ENCODE assay signal across 9 mouse cellular contexts in the genomic region with DNA sequence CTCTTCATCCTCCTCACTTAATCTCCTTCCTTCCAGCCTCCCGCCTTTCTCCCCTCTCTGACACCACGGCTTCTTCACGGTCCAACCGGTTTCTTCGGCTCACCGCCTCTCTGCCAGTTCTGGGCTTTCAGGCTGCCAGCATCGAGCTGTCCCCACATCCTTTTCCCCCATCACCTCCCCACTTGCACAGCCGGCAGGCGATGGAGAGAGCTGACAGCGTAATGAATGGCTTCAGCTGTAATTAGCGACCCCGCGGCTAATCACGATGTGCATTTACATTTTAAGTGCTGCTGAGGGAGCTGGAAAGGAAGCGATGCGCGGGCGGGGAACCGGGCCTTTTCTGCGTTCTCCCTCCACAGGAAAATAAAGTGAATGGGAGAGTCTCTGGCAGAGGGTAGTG. TPM values are rescaled to one million over a fixed set of nuclear protein-coding genes. Genes with fewer than 3 reads are reported as not detected.
DNase-seq lines count a peak whose midpoint lies in the region; ATAC-seq lines count a peak whose summit lies in the region.
"Had no signal": no experiment of that assay in that cellular context is flagged by ENCODE, and none has a peak within 500 bp of the region (broad histone marks: within the 10 kb centered on the region; RNA-seq: fewer than 3 reads in every experiment).

No protein-coding gene starts in this region.

- peak overlapping the region; percentile 39 for H3K4me3 ChIP-seq in embryonic facial prominence, embryonic 10.5 days
- H3K4me3 ChIP-seq in hindbrain, embryonic 15.5 days, result peak overlapping the region; percentile 26
- H3K4me3 ChIP-seq in neural tube, embryonic 15.5 days (replicated peaks), result peak overlapping the region; percentile 25

- DNase-seq in kidney, postnatal 10 days, result peak; percentile 39
- DNase-seq in kidney, postnatal 25 days, result no peak
- peak; percentile 53 for DNase-seq in embryonic facial prominence, embryonic 10.5 days (ENCODE audit: low spot score)
- no peak for DNase-seq in spleen, postnatal 10 days (ENCODE audit: low spot score in 2 of 2)
- no peak for DNase-seq in gastrocnemius, postnatal 4 days (ENCODE audit: low spot score in 2 of 2)
- DNase-seq in lung, postnatal 4 days, result no peak

- no peaks in the 10 kb centered on the region for H3K36me3 ChIP-seq in embryonic facial prominence, embryonic 10.5 days (replicated peaks)
- H3K36me3 ChIP-seq in hindbrain, embryonic 15.5 days, result no peaks in the 10 kb centered on the region
- no peaks in the 10 kb centered on the region for H3K36me3 ChIP-seq in neural tube, embryonic 15.5 days

- peak overlapping the region; percentile 93 for H3K4me2 ChIP-seq in hindbrain, embryonic 15.5 days
- peak overlapping the region; percentile 93 for H3K4me2 ChIP-seq in neural tube, embryonic 15.5 days

- peaks cover 87% of the 10 kb centered on the region for H3K27me3 ChIP-seq in embryonic facial prominence, embryonic 10.5 days (replicated peaks; ENCODE audit: low read depth, poor library complexity, severe bottlenecking)
- peaks cover 25% of the 10 kb centered on the region for H3K27me3 ChIP-seq in hindbrain, embryonic 15.5 days
- H3K27me3 ChIP-seq in neural tube, embryonic 15.5 days (replicated peaks), result peaks cover 38% of the 10 kb centered on the region

- H3K27ac ChIP-seq in embryonic facial prominence, embryonic 10.5 days (replicated peaks), result no peak overlapping the region
- H3K27ac ChIP-seq in hindbrain, embryonic 15.5 days (replicated peaks), result peak overlapping the region; percentile 80
- H3K27ac ChIP-seq in neural tube, embryonic 15.5 days (replicated peaks), result peak overlapping the region; percentile 84

- H3K9ac ChIP-seq in hindbrain, embryonic 15.5 days, result peak overlapping the region; percentile 35; the same call in 1 of the 2 replicates
- H3K9ac ChIP-seq in neural tube, embryonic 15.5 days (replicated peaks), result peak overlapping the region; percentile 32

- ATAC-seq in hindbrain, embryonic 15.5 days (ENCODE audit: low FRiP score, low read depth), result peak; percentile 40; the same call in 1 of the 2 replicates
- ATAC-seq in neural tube, embryonic 15.5 days (ENCODE audit: low FRiP score), result peak; percentile 55

- WGBS in embryonic facial prominence, embryonic 10.5 days, result 1% methylated on average over 20 of the region's 20 CpGs
- 1% methylated on average over 20 of the region's 20 CpGs for WGBS in hindbrain, embryonic 15.5 days
- WGBS in neural tube, embryonic 15.5 days, result under 1% methylated on average over 20 of the region's 20 CpGs

- no peaks in the 10 kb centered on the region for H3K9me3 ChIP-seq in embryonic facial prominence, embryonic 10.5 days
- H3K9me3 ChIP-seq in hindbrain, embryonic 15.5 days, result no peaks in the 10 kb centered on the region
- H3K9me3 ChIP-seq in neural tube, embryonic 15.5 days (replicated peaks), result no peaks in the 10 kb centered on the region

- H3K4me1 ChIP-seq in embryonic facial prominence, embryonic 10.5 days, result peaks cover 47% of the 10 kb centered on the region
- peaks cover 68% of the 10 kb centered on the region for H3K4me1 ChIP-seq in hindbrain, embryonic 15.5 days (replicated peaks)
- H3K4me1 ChIP-seq in neural tube, embryonic 15.5 days, result peaks cover 74% of the 10 kb centered on the region

RNA-seq across cellular contexts. Expression of gene Rpp25, which starts 2.0 kb away (rescaled TPM):
- 1.6 and 1.7 TPM in 2 replicates for polyA plus RNA-seq in embryonic facial prominence, embryonic 10.5 days (2016; fragmentation: Nextera tagmentation; extraction: Ambion mirVana)
- 17.7 and 18.0 TPM in 2 replicates for polyA plus RNA-seq in hindbrain, embryonic 15.5 days (2015; fragmentation: Nextera tagmentation; extraction: Ambion mirVana)
- polyA plus RNA-seq in neural tube, embryonic 15.5 days (2015; fragmentation: Nextera tagmentation; extraction: Ambion mirVana), result 17.4 and 23.5 TPM in 2 replicates
- under 1 TPM in 1 of 2 experiments, not detected in 1; 0.26 TPM for total RNA-seq in gastrocnemius, postnatal 4 days (2021)
- total RNA-seq: hematopoietic stem cell, adult 5-6 weeks had no signal

RNA-seq across cellular contexts. Expression of gene Cox5a, which starts 19.2 kb away (rescaled TPM):
- polyA plus RNA-seq in embryonic facial prominence, embryonic 10.5 days (2016; fragmentation: Nextera tagmentation; extraction: Ambion mirVana), result 664 and 702 TPM in 2 replicates
- polyA plus RNA-seq in hindbrain, embryonic 15.5 days (2015; fragmentation: Nextera tagmentation; extraction: Ambion mirVana), result 894 and 915 TPM in 2 replicates
- 949 and 1,085 TPM in 2 replicates for polyA plus RNA-seq in neural tube, embryonic 15.5 days (2015; fragmentation: Nextera tagmentation; extraction: Ambion mirVana)
- total RNA-seq in gastrocnemius, postnatal 4 days (2021), result 100 to 1,000 TPM; 639 to 672 TPM

RNA-seq across cellular contexts. Expression of gene Scamp5, which starts 34.0 kb away (rescaled TPM):
- 9.3 and 9.6 TPM in 2 replicates for polyA plus RNA-seq in embryonic facial prominence, embryonic 10.5 days (2016; fragmentation: Nextera tagmentation; extraction: Ambion mirVana)
- 134 and 139 TPM in 2 replicates for polyA plus RNA-seq in hindbrain, embryonic 15.5 days (2015; fragmentation: Nextera tagmentation; extraction: Ambion mirVana)
- 91.1 and 112 TPM in 2 replicates for polyA plus RNA-seq in neural tube, embryonic 15.5 days (2015; fragmentation: Nextera tagmentation; extraction: Ambion mirVana)
- 10 to 100 TPM; 13.3 to 14.5 TPM for total RNA-seq in gastrocnemius, postnatal 4 days (2021)

RNA-seq across cellular contexts. Expression of gene Fam219b, which starts 35.5 kb away (rescaled TPM):
- 17.1 and 17.7 TPM in 2 replicates for polyA plus RNA-seq in embryonic facial prominence, embryonic 10.5 days (2016; fragmentation: Nextera tagmentation; extraction: Ambion mirVana)
- polyA plus RNA-seq in hindbrain, embryonic 15.5 days (2015; fragmentation: Nextera tagmentation; extraction: Ambion mirVana), result 25.0 TPM in 2 replicates
- polyA plus RNA-seq in neural tube, embryonic 15.5 days (2015; fragmentation: Nextera tagmentation; extraction: Ambion mirVana), result 22.3 and 23.8 TPM in 2 replicates
- 10 to 100 TPM; 12.3 to 14.0 TPM for total RNA-seq in gastrocnemius, postnatal 4 days (2021)

RNA-seq across cellular contexts. Expression of gene Mpi, which starts 50.7 kb away (rescaled TPM):
- 58.7 and 61.7 TPM in 2 replicates for polyA plus RNA-seq in embryonic facial prominence, embryonic 10.5 days (2016; fragmentation: Nextera tagmentation; extraction: Ambion mirVana)
- polyA plus RNA-seq in hindbrain, embryonic 15.5 days (2015; fragmentation: Nextera tagmentation; extraction: Ambion mirVana), result 74.7 and 75.9 TPM in 2 replicates
- polyA plus RNA-seq in neural tube, embryonic 15.5 days (2015; fragmentation: Nextera tagmentation; extraction: Ambion mirVana), result 75.8 and 81.7 TPM in 2 replicates
- total RNA-seq in gastrocnemius, postnatal 4 days (2021), result 100 to 1,000 TPM; 112 to 115 TPM

Comparison
In these comparisons a context has a peak if more than half of its experiments do, and no peak if none do; other contexts are left out.
1. DNase-seq: peak in kidney, postnatal 10 days (single experiment) and embryonic facial prominence, embryonic 10.5 days (single experiment); none in kidney, postnatal 25 days (0 of 2), spleen, postnatal 10 days (0 of 2), gastrocnemius, postnatal 4 days (0 of 2) and lung, postnatal 4 days (0 of 2).
2. Peak in every context shown above with its lines, with median percentiles within 50 percentile points of each other: H3K4me3 ChIP-seq.